Mouse (Mus musculus) macrophage (primary cell): Measurements from ENCODE around the gene Nell2. TPM values are rescaled to one million over a fixed set of nuclear protein-coding genes. Genes with fewer than 3 reads are reported as not detected.
"Not testable (repeated sequence)": the region's sequence is repeated elsewhere in the genome, so short reads cannot be mapped to it uniquely, and the experiment has no call there.

ENCODE experiments used
- H3K27ac ChIP-seq: fragments of 350-480 bp; formaldehyde crosslinking; 2 replicates; pipeline ENCODE4 v1.9.0; 2021
- H3K36me3 ChIP-seq: fragments of 350-480 bp; formaldehyde crosslinking; 2 replicates; pipeline ENCODE4 v1.9.0; 2021; ENCODE audit errors: inconsistent target
- H3K4me3 ChIP-seq: fragments of 350-480 bp; formaldehyde crosslinking; 2 replicates; pipeline ENCODE4 v1.9.0; 2021; ENCODE audit errors: inconsistent target
- H3K79me2 ChIP-seq: fragments of 350-480 bp; formaldehyde crosslinking; 2 replicates; pipeline ENCODE4 v1.9.0; 2021; ENCODE audit errors: inconsistent target
- WGBS: methylation state at CpG from one replicate; pipeline ENCODE4 v1.1.7; 2026; ENCODE audit warnings: inconsistent platforms; ENCODE audit not compliant: missing documents; 5-methylcytosine and 5-hydroxymethylcytosine counted together
- polyA plus RNA-seq: library from polyadenylated mRNA; stranded (reverse); fragments of 250-400 nt; gene quantifications from 3 replicates; pipeline ENCODE4 v1.2.4, GENCODE M21; 2018; ENCODE audit warnings: inconsistent platforms

The Nell2 gene
- polyA plus RNA-seq, 1 experiment from 2014 or later = not detected

DNA sequence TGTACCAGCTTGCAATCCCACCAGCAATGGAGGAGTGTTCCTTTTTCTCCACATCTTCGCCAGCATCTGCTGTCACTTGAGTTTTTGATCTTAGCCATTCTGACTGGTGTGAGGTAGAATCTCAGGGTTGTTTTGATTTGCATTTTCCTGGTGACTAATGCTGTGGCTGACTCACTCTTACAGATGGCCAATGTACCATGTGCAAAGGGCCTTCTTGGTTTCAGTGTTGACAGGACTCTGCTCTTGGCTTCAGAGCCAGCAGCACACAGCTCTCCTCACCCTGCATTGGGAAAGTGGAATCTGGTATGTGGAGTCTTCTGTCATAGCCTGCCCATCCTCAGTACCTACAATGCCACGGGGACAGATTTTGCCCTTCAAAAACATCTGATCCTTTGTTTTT, 15.1 kb downstream of the Nell2 start:
- H3K4me3 ChIP-seq, H3K79me2 ChIP-seq, H3K36me3 ChIP-seq, H3K27ac ChIP-seq: not testable (repeated sequence)
- WGBS = 100% methylated on average over 2 of the region's 2 CpGs

DNA sequence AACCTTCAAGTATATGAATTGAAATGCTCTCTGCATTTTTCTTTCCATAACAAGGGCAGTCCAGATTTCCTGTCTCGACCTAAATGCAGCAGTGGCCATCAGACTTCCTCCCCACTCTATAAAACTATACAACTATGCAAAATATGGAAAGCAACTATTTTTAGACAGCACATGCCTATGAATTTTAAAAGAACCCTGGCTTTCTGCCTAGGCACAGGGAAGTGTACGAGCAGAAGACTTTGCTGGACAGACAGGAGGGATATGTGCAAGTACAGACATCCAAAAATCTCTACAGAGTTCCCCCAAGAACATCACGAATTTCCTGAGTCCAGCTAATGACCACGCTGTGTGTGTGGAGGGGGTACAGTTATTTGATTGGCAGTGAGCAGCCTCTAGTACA, 32.7 kb downstream of the Nell2 start:
- no peaks in the 10 kb centered on the region for H3K79me2 ChIP-seq
- H3K36me3 ChIP-seq = no peaks in the 10 kb centered on the region
- H3K27ac ChIP-seq = no peak overlapping the region
- H3K4me3 ChIP-seq = no peak overlapping the region
- 74% methylated on average over 4 of the region's 4 CpGs for WGBS

DNA sequence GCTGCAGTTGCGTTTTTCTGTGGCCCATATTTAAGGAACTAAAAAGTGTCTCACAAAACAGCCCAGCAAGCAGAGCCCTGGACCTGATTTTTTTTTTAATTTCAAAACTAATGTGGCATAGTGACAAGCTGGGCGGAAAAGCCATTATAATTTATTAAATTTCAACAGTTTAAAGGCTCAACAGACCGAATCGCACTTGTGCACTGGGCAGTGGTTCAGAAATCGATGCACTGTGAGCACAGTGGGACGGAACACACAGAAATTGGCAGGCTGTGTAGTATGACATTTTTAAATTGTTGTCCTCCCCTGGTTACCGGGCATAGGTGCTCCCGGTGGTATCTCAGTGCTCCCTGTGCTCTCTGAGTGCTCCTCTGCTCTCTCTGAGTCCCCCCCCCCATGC, 33.2 kb downstream of the Nell2 start:
- H3K36me3 ChIP-seq = no peaks in the 10 kb centered on the region
- WGBS = 83% methylated on average over 8 of the region's 8 CpGs
- H3K27ac ChIP-seq = no peak overlapping the region
- H3K79me2 ChIP-seq = no peaks in the 10 kb centered on the region
- no peak overlapping the region for H3K4me3 ChIP-seq

DNA sequence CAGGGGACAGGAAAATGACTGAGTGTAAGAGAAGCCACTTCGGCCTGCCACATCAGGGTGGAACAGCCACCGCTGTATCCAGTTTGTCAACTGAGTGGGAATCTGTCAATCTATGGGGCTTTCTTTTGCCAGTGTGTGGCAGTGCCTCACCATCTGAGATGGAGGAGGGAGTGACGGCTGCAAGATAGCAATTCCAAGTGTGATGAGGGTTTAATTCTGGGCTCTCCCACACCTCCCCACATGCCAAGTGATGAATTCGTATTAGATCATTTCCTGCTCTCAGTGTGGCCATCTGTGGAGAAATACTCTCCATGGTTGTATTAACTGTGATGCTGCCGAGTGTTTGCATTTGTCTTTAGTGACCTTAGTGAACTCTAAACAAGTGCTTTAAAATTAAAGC, 36.2 kb downstream of the Nell2 start:
- WGBS = 81% methylated on average over 5 of the region's 5 CpGs
- Histone ChIP-seq H3K36me3 (no peaks in the 10 kb centered on the region), H3K79me2 (no peaks in the 10 kb centered on the region), H3K27ac (no peak overlapping the region), H3K4me3 (no peak overlapping the region)

DNA sequence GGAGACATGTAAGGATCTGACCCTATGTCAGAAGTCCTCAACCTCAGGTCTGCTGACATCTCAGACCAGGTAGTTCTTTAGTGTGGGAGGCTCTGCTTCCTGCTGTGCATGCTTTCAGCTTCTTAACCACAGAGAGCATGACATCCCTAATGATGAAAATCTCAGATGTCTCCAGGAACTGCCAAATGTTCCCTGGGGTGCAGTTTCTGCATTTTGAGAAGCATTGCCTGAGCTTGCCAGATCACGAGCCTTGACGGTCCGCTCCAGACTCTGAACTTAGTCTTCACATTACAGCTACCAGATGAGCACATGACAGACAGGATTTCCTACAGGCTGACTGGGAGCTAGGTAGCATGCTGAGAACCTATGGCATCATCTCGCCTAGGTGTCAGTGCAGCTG, 39.2 kb downstream of the Nell2 start:
- H3K4me3 ChIP-seq = no peak overlapping the region
- H3K36me3 ChIP-seq = no peaks in the 10 kb centered on the region
- WGBS = 69% methylated on average over 4 of the region's 4 CpGs

DNA sequence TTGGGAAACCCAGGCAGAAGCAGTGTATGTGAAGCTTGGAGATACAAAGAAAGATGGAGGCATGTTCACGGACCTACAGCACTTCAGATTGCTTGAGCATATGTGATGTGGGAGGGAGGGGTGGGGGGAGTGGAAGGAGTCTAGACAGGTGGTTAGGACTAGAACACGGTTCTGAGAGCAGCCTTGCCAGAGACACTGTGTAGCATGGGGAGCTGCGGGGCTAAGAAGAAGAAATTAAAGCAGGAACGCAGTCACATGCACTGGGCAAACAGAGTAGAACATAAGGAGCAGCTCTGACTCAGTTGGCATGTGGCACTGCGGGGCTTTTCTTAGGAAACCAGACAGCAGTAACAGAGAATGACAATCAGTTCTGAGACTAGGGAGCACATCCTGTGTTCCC, 40.4 kb downstream of the Nell2 start:
- Histone ChIP-seq H3K79me2 (no peaks in the 10 kb centered on the region), H3K4me3 (no peak overlapping the region), H3K27ac (no peak overlapping the region), H3K36me3 (no peaks in the 10 kb centered on the region)
- 76% methylated on average over 5 of the region's 5 CpGs for WGBS

More for the DNA sequence above, 39.2 kb downstream of the Nell2 start:
- Histone ChIP-seq H3K79me2 (no peaks in the 10 kb centered on the region), H3K27ac (no peak overlapping the region)

DNA sequence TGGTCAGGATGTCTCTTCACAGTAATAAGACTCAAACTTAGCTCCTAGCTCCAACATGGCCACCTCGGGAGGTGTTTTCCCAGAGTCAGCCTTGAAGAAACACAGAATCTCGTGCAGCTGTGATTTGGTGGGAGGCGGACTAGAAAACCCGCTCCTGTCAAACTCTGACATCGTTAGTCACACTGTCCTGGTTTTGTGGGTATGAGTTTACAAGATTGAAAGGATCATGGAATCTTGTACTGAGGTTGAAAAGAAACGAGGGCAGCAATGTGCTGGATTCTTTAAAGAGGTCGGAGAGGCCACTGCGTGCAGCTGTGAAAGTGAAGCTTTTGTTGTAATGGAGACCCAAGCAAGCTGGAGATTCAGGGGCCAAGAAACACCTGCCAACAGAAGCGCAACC, 46.4 kb downstream of the Nell2 start:
- no peaks in the 10 kb centered on the region for H3K36me3 ChIP-seq
- no peak overlapping the region for H3K27ac ChIP-seq
- no peak overlapping the region for H3K4me3 ChIP-seq
- H3K79me2 ChIP-seq = no peaks in the 10 kb centered on the region
- WGBS = 90% methylated on average over 9 of the region's 9 CpGs

DNA sequence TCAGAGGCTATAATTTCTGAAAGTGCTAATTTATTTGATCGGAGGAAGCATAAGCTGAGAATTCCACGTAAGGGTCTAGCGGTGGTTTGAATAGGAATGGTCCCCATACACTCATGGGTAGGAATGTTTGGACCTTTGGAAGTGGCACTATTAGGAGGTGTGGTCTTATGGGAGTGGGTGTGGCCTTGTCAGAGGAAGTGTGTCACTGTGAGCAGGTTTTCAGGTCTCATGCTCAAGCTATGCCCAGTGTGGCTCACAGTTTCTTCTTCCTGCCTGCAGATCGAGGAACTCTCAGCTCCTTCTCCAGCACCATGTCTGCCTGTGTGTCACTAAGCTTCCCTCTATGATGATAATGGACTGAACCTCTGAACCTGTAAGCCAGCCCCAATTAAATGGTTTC, 46.8 kb downstream of the Nell2 start:
- WGBS = 89% methylated on average over 4 of the region's 4 CpGs
- H3K4me3 ChIP-seq = no peak overlapping the region

DNA sequence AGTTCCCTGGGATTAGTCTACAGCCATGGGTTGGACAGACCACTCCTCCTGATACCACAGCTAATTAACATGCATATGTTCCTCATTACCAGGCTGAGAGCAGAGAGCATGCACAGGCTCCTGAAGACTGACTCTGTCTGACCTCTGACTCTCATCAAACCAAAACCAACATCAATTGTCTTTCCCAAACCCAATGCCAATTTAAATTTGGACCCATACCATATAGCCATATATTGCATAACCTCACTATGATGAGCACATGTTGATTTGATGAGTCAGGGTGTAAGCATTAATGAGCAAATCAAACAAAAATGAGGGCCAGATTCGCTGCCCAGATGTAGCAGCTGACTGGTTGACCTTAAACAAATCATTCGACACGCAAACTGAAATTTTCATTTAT, 51.9 kb downstream of the Nell2 start:
- 78% methylated on average over 3 of the region's 3 CpGs for WGBS
- no peak overlapping the region for H3K4me3 ChIP-seq
- no peaks in the 10 kb centered on the region for H3K36me3 ChIP-seq
- H3K27ac ChIP-seq = no peak overlapping the region
- H3K79me2 ChIP-seq = no peaks in the 10 kb centered on the region

More for the DNA sequence above, 46.8 kb downstream of the Nell2 start:
- Histone ChIP-seq H3K36me3 (no peaks in the 10 kb centered on the region), H3K27ac (no peak overlapping the region), H3K79me2 (no peaks in the 10 kb centered on the region)

DNA sequence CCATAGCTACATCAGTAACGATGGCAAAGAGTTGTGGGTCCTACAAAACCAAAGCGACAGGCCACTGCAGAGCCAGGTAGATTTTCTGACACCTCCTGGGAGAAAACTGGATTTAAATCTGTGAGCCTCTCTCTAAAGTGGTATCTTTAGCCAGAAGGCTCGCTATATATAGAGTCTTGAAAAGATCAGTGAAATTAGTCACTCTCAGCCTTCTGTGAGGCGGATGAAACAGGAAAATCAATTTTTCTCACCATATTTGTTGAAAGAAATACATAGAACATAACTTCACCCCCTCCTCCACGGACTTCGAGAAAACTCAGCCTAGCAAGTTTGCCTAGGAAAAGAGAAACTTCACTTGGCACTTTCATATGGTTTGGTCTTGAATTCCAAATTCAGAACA, 54.4 kb downstream of the Nell2 start:
- 91% methylated on average over 6 of the region's 6 CpGs for WGBS
- H3K79me2 ChIP-seq = no peaks in the 10 kb centered on the region
- no peaks in the 10 kb centered on the region for H3K36me3 ChIP-seq
- no peak overlapping the region for H3K4me3 ChIP-seq
- no peak overlapping the region for H3K27ac ChIP-seq

DNA sequence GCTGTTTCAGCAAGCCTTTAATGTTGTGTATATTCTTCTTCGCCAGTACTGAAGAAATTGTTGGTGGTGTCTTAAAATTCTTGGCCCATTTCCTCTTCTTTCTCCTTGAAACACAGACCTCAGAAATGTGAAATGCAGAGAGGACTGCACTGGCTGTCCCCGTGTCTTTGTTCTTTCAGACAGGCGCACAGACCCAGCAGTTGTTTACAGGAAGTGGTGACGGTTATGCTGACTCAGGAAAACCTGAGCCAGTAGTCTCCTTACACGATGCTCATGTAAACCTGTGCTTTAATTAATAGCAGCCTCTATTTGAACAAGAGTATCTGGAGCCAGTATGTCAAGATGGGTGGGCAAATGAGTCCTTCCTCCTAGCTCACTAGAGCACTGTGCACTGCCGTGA, 61.2 kb downstream of the Nell2 start:
- Histone ChIP-seq H3K4me3 (no peak overlapping the region), H3K36me3 (no peaks in the 10 kb centered on the region), H3K27ac (no peak overlapping the region), H3K79me2 (no peaks in the 10 kb centered on the region)
- 43% methylated on average over 6 of the region's 6 CpGs for WGBS

DNA sequence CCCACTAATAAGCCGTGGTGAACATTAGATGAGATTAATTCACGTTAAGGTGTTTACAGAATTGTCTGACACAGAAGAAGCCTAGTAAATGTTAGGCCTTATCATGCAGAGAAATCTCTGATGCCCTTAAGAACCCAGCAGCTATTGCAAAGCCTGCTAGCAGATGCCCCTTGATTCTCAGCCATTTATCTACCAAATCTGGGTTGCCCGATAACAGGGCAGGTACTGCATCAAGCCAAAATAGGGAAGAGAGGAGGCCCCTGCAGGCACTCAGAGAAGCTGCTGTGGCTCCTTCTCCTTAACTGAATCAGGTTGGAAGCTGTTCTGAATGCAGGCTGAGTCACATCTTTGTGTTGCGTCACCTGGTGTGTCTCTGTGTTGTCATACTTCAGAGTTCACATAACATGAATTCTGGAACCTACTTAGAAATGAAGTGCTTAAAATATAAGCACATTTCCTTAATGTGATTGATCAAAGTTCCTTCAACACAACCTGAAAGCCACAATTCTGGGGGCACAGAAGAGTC, 68.3 kb downstream of the Nell2 start:
- H3K79me2 ChIP-seq = no peaks in the 10 kb centered on the region
- no peak overlapping the region for H3K27ac ChIP-seq
- WGBS = 86% methylated on average over 4 of the region's 4 CpGs
- no peak overlapping the region for H3K4me3 ChIP-seq
- no peaks in the 10 kb centered on the region for H3K36me3 ChIP-seq

DNA sequence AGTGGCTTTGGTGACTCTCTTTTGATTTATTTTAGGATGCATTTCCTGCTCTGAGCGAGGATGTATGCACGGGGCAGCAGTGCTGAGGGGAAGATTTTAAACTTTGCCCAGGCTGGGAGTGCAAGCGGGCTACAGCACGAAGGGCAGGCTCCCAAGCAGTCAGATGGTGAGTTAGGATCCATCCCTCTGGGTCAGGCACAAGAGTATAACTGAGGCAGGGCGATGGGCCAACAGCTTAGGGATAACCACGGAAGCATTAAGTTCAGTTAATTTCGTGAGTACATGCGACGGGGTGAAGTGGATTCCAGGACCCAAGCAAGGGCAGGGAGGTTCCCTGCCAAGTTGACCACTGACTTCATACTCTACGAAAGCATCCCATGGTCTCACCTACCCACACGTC, 83.8 kb downstream of the Nell2 start:
- Histone ChIP-seq H3K36me3 (no peaks in the 10 kb centered on the region), H3K27ac (no peak overlapping the region), H3K79me2 (no peaks in the 10 kb centered on the region), H3K4me3 (no peak overlapping the region)
- WGBS = 75% methylated on average over 11 of the region's 11 CpGs

DNA sequence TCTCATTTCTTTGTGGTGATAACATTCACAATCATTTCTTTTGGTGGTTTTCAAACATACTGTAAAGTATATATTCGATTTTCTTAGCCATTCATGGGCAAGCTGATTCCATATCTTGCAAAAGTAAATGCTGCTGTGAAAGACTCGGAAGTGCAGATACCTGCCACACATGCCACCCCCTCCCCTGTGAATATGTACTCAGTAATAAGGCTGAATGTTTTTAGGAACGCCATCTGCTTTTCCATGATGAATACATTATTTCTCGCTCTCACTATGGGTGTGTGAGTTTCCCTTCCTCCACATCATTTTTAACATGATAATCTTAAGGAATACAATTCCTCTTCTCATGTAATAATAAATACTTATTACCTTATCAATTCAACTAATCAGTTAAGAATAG, 90.6 kb downstream of the Nell2 start:
- Histone ChIP-seq H3K27ac (no peak overlapping the region), H3K79me2 (no peaks in the 10 kb centered on the region)
- WGBS = 92% methylated on average over 4 of the region's 4 CpGs

DNA sequence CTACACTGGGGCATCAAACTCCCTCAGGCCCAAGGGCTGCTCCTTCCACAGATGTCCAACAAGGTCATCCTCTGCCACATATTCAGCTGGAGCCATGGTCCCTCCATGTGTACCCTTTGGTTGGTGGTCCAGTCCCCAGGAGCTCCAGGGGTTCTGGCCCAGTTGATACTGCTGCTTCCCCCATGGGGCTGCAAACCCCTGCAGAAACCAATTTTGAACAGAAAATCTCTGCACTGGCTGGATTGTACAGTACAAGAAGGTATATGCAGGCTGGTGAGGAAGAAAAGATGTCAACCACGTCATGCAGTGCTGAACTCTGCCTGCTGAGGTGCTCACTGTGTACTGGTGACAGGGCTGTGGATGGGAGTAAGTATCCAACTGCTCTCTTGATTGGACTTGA, 92.1 kb downstream of the Nell2 start:
- WGBS = 62% methylated on average over 1 of the region's 1 CpGs

More for the DNA sequence above, 90.6 kb downstream of the Nell2 start:
- Histone ChIP-seq H3K36me3 (no peaks in the 10 kb centered on the region), H3K4me3 (no peak overlapping the region)

DNA sequence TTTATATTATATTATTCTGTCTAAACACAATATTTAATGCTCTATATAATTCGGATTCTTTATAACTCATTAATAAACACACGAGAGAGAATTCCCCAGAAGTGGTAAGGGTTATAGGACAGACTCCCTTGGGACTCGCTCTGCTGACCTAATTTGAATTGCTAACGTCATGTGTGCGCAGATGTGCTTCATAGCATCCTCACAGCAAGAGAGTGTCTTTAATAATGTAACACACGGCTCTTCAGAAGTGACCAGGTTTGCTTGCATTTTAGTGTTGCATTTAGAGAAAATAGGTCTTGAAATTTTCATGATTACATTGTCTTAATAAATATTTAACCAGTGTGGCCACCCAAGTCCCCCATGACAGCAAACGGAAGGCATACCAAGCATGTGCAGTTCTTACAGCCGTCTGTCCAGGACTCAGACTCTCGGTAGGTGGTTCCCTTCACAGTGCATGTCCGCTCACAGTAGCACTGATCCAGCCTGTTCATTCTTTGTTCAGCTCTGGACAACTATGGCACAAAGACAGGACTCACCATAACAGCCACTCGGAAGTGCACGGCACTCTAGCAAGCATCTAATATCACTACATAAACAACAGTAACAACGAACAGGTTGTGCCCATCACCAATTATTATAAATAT, 97.1 kb downstream of the Nell2 start:
- H3K36me3 ChIP-seq = no peaks in the 10 kb centered on the region
- no peak overlapping the region for H3K27ac ChIP-seq
- no peak overlapping the region for H3K4me3 ChIP-seq
- H3K79me2 ChIP-seq = no peaks in the 10 kb centered on the region
- WGBS = 88% methylated on average over 13 of the region's 13 CpGs

More for the DNA sequence above, 92.1 kb downstream of the Nell2 start:
- Histone ChIP-seq H3K36me3 (no peaks in the 10 kb centered on the region), H3K27ac (no peak overlapping the region), H3K79me2 (no peaks in the 10 kb centered on the region), H3K4me3 (no peak overlapping the region)
